Mouse (Mus musculus) brain, embryonic 14.5 days (tissue): ENCODE data around the gene Tnfrsf1b. TPM values are rescaled to one million over a fixed set of nuclear protein-coding genes. Genes with fewer than 3 reads are reported as not detected.

ENCODE experiments used
- DNase-seq: peaks from one replicate; pipeline ENCODE4 v3.0.0-alpha.2; 2011; ENCODE audit warnings: low read depth
- CTCF ChIP-seq: fragments of 200-500 bp; IDR thresholded peaks from 2 replicates; pipeline ENCODE4 v1.5.1; 2012; ENCODE audit warnings: inconsistent platforms, mild to moderate bottlenecking, moderate library complexity, borderline replicate concordance; ENCODE audit not compliant: insufficient read depth, insufficient read length; ENCODE audit errors: extremely low read depth
- POLR2A ChIP-seq: fragments of 200-500 bp; IDR thresholded peaks from 2 replicates; pipeline ENCODE4 v1.6.1; 2012; ENCODE audit warnings: mild to moderate bottlenecking, inconsistent platforms, borderline replicate concordance; ENCODE audit not compliant: poor library complexity, insufficient read depth, insufficient read length, severe bottlenecking; ENCODE audit errors: extremely low read depth
- polyA plus RNA-seq: library from polyadenylated mRNA; depleted of rRNA; stranded (reverse); fragments of >200 nt; gene quantifications from 2 replicates; pipeline ENCODE4 v1.2.3, GENCODE M21; 2012

The Tnfrsf1b gene
- polyA plus RNA-seq, 1 experiment = 3.4 TPM

DNA sequence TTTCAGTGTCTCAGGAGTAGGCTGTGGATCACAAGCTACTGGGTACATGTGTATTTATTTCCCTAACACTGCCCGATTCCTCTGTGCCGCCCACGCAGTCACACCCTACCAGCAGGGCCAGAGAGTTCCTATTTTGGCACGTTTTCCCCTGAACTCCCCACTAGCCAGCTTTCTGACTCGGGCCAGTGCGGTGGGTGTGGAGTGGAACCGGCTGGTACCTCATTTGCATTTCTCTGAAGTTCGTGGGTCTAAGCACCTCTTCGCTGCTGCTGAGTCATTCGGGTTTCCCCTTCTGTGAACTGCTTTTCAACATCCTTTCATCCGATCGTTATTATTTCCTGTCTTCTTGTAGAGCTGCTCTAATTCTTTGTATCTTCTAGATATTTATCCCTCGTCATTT, 7.7 kb upstream of the Tnfrsf1b start:
- TF ChIP-seq CTCF (no peak), POLR2A (no peak)
- DNase-seq = no peak

DNA sequence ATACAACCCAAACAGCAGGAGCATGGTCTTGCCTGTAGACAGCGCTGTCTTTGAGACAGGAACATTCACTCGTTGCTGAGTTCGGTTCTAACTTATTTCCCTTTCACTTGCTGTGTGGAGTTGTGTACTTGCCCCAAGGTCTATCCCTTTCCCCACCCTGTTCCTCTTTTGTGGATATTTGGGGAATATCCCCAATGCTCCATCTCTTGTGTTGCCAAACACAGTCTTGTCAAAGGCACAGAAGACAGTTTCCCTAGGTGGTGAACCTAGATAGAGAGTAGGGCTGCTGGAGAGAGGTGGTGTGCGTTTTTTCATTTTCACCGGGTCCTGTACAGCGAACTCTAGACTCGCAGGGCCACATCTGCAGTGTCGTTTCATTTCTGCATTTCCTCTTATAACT, 5.9 kb upstream of the Tnfrsf1b start:
- DNase-seq = no peak
- TF ChIP-seq POLR2A (no peak), CTCF (no peak)

DNA sequence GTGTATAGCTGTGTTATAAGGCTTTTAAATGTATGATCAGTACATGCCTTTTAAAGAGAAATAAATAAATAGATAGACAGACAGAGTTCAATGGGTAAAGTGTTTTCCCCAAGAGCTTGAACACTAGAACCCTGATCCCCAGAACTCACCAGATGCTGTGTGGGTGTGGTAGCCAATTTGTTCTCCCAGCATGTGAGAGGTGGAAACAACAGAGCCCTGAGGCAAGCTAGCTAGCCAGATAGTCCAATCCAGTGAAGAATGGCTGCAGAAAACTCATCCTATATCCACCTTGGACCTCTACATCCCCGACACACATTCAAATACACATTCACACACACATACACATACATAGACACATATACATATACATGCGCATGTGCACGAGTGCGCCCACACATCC, 4.9 kb upstream of the Tnfrsf1b start:
- TF ChIP-seq CTCF (no peak), POLR2A (no peak)
- DNase-seq = no peak

DNA sequence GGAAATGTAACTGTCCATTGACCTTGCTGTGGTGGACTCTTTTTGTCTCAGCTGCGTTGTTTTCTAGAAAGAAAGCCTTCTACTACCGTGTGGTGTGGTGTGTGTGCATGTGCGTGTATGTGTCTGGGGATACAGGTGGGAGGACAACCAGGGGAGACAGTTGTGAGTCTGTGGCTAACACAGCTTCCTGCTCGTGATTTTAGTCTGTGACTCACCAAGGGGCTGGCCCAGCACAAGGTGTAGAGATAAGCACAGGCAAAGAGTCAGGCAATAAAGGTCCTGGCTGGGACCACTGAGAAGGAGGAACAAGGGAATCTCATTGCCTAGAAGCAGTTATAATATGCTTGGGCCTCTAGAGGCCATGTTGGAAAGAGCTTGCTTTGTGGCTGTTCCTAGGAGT, 3.3 kb upstream of the Tnfrsf1b start:
- DNase-seq = no peak
- no peak for TF ChIP-seq CTCF
- TF ChIP-seq POLR2A = no peak

DNA sequence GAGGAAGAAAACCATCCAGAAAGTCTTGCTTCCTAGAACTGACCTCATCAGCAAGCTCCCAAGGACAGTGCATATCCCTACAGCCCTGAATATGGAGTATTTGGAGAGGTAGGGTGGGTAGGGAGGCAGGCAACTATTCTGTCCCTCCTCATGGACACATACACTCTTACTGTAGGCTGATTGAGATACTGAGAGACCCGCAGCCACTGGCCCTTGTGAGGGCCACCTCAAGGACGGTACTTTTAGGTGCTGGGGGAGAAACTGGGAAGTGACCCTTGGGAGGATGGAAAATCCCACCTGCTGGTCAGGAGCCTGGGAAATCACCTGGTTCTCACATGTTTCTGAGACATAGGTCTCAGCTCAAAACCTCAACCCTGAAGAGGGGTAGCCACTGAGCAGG, 886 bp upstream of the Tnfrsf1b start:
- DNase-seq = no peak
- TF ChIP-seq CTCF = no peak
- TF ChIP-seq POLR2A = no peak

DNA sequence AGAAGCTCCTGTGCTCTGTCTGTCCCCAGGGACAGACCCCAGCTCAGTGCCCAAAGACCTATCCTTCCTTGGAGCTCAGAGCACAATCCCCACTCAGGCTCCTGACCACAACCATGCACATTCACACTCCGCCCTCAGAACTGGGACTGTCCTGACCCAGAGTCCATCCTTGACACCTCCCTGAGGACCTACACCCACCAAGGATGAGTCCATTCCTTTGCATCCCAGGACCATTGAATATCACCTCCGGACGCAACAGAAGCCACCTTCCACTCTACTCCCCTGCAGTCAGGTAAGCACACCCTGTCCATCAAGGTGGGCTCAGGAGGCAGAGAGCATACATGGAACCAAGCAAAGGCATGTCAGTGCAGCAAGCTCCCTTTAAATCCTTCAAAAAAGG, 1.1 kb downstream of the Tnfrsf1b start:
- no peak for DNase-seq
- no peak for TF ChIP-seq POLR2A
- no peak for TF ChIP-seq CTCF

DNA sequence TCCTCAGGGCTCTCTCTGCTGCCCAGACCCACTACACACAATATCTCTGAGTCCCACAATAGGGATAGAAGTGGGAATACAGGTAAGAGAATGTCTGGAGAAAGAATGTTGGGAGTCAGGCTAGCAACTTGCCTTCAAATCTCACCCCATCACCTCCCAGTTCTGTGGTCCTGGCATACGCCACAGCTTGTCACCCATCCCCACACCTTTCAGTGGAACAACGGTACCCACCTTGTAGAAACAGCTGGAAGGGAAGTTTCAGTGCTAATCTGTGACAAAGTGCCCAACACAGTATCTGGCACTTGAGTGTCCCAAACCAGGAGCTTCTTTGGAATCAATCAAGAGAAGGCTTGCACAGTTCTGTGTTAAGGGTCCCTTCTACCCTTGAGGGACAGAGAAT, 2.0 kb downstream of the Tnfrsf1b start:
- no peak for DNase-seq
- TF ChIP-seq CTCF (no peak), POLR2A (no peak)

DNA sequence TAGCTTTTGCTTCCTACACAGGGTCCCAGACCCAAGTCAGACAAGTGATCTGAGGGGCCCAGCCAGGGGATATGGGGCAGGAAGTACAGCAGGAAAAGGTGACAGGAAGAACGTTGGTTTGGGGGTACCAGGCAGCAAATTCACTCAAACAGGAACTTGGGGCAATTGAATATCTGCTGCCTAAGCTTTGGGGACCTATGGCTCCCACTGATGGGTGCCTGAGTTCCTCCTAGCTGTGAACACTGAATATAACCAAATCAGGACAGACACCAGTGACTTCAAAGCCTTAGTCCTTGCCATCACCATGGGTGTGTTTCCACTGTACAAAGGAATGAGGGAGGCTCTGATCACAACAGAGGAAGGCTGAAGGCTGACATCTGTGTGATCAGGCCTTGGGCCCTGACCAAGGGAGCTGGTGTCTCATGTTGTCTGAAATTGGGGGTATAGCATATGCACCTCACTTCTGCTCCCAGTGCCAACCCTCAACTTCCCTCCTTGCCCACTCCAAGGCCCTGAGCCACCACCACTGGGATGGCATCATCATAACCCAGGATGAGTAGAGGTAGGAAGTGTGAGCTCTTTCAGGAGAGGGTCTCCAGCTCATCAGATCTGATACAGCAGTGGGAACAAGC, 3.8 kb downstream of the Tnfrsf1b start:
- no peak for TF ChIP-seq POLR2A
- TF ChIP-seq CTCF = no peak
- no peak for DNase-seq

DNA sequence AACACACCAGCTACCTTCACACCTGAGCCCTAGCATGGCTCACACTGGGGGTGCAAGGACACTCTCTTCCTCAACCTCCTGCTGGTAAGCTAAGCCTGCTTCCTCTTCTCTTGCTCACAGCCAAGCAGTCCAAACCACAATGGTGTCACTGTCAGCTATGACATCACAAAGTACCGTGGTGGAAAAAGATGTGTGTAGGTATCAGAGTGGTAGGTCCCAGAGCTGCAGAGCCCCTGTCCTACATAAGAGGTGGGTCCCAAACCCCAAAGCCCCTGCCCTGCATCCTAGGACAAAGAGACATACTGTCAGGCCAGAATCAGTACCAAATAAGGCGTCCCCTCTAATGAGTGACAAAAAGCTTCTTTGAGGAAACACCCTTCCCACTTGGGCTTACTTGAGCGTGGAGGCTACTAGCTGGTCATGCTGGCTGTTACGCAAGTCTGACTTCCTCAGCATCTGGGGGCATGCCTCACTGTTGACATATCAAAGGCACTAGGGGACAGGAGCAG, 5.9 kb downstream of the Tnfrsf1b start:
- no peak for DNase-seq
- TF ChIP-seq CTCF (no peak), POLR2A (no peak)

DNA sequence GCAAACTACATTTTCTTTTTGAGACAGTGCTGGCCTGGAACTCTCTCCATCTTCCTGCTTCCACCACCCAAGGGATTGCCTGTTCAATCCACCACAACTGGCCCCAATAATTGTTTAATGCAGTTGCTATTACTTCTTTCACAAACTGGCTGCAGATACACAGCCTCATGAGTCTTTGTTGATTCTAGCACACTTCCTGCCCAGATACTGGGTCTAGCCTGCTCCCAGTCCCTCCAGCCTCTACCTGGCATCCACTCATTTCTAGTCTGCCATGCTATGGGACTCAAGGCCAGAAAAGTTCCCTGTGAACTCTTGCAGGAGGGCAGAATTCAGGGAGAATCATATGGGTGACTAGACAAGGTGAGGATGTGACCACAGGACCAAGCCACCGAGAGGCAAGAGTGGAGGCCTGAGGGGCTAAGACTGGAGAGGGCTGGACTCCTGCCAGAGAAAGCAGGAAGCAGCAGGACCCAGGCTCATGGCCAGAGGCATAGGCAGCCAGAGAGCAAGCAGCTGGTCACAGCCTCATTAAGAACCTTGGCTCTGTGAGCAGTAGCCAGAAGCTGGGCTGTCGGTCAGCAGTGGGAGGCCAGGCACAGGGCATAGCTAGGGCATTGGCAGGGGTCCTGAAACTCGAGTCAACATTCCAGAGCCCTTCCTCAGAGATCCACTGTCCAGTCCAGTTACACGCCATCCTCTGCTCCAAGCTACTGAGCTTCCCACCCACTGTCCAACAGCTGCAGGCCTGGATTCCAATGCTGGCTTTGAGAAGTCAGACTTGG, 7.4 kb downstream of the Tnfrsf1b start:
- peak; percentile 35 for DNase-seq
- TF ChIP-seq POLR2A (no peak), CTCF (no peak)

DNA sequence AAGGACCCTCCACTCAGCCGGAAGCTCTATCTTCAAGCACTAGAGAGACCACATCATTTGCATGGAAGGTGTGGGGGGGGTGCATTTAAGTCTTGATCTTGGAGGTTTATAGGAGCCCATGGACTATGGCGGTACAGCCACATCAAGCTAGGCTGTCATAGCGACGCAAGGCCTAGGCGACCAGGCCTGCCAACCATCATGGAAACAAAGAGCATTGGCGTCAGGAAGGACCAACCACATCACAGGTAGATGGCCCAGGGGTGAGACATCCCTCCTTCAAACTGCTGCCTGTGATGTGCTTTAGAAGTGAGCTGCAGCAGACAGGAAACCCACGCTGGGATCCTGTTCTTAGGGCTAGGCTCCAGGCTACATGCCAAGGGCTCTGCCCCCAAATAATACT, 10.6 kb downstream of the Tnfrsf1b start:
- DNase-seq = no peak
- no peak for TF ChIP-seq CTCF
- no peak for TF ChIP-seq POLR2A
